Mouse (Mus musculus) limb, embryonic 11.5 days (tissue): Measurements from ENCODE around the gene Dnah11. TPM values are rescaled to one million over a fixed set of nuclear protein-coding genes. Genes with fewer than 3 reads are reported as not detected.

ENCODE experiments used
- ATAC-seq: fragments of 200-750 bp; cut with Nextera tagmentation; 2 replicates; pipeline ENCODE4 v1.8.0; 2017; ENCODE audit warnings: low read depth; ENCODE audit not compliant: insufficient number of reproducible peaks, low FRiP score, low TSS enrichment
- DNase-seq: peaks from one replicate; pipeline ENCODE4 v3.0.0-alpha.2; 2015; ENCODE audit warnings: low spot score
- H3K27ac ChIP-seq: fragments of 300-500 bp; sonication (generic); replicated peaks from 2 replicates; pipeline ENCODE4 v1.5.1; 2014; ENCODE audit warnings: low read depth, mild to moderate bottlenecking, low read length
- H3K27me3 ChIP-seq: fragments of 300-500 bp; sonication (generic); 2 replicates; pipeline ENCODE4 v1.6.1; 2014; ENCODE audit warnings: mild to moderate bottlenecking, low read length, mixed read lengths; ENCODE audit not compliant: control insufficient read depth, insufficient read depth
- H3K36me3 ChIP-seq: fragments of 300-500 bp; sonication (generic); 2 replicates; pipeline ENCODE4 v1.6.1; 2014; ENCODE audit warnings: mild to moderate bottlenecking, low read length, moderate library complexity, mixed read lengths; ENCODE audit not compliant: control insufficient read depth, insufficient read depth
- H3K4me1 ChIP-seq: fragments of 300-500 bp; sonication (generic); 2 replicates; pipeline ENCODE4 v1.6.1; 2014; ENCODE audit warnings: low read length, mixed read lengths; ENCODE audit not compliant: control insufficient read depth, insufficient read depth
- H3K4me2 ChIP-seq: fragments of 300-500 bp; sonication (generic); 2 replicates; pipeline ENCODE4 v1.6.1; 2014; ENCODE audit warnings: low read depth, mild to moderate bottlenecking, moderate library complexity; ENCODE audit not compliant: severe bottlenecking
- H3K4me3 ChIP-seq: fragments of 300-500 bp; sonication (generic); 2 replicates; pipeline ENCODE4 v1.5.1; 2014; ENCODE audit warnings: low read depth, low read length
- H3K9ac ChIP-seq: fragments of 300-500 bp; sonication (generic); 2 replicates; pipeline ENCODE4 v1.6.1; 2014; ENCODE audit warnings: mild to moderate bottlenecking, low read length
- H3K9me3 ChIP-seq: fragments of 300-500 bp; sonication (generic); 2 replicates; pipeline ENCODE4 v1.6.1; 2016; ENCODE audit warnings: low read length; ENCODE audit not compliant: control insufficient read depth
- WGBS: fragments of 180-500 bp; shearing (Covaris S2); extraction: QIAGEN DNeasy Blood & Tissue Kit; methylation state at CpG from one replicate; pipeline ENCODE4 v1.1.7; 2014; 5-methylcytosine and 5-hydroxymethylcytosine counted together
- polyA plus RNA-seq: library from polyadenylated mRNA; unstranded; fragments of >200 nt; fragmentation: Nextera tagmentation; extraction: Ambion mirVana; gene quantifications from 2 replicates; pipeline ENCODE4 v1.2.1, GENCODE M21; 2014

Gene Dnah11
- polyA plus RNA-seq, 1 experiment from 2014 or later: 0.19 TPM

DNA sequence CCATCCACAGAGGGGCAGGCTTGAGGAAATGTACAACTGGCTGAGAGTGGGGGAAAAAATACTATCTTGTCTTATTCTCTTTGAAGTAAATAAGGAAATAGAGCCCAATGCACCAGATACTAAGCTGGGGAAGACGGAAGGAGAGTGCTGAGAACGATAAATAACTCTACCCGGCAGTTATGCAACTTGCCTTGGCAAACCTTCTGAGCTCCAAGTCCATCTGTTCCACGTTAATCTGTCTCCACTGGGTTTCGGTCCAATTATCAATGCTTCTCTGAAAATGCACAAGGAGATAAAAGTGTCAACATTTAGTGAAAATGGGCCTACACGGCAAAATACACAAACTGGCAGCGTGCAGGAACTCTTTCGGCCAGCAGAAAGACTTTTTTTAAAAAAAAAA lies 86.2 kb downstream of the Dnah11 start:
- Histone ChIP-seq H3K9ac (no peak overlapping the region), H3K4me1 (no peaks in the 10 kb centered on the region), H3K9me3 (no peaks in the 10 kb centered on the region), H3K27me3 (no peaks in the 10 kb centered on the region), H3K4me3 (no peak overlapping the region), H3K4me2 (no peak overlapping the region), H3K27ac (no peak overlapping the region), H3K36me3 (no peaks in the 10 kb centered on the region)
- no peak for ATAC-seq
- 55% methylated on average over 8 of the region's 8 CpGs for WGBS
- DNase-seq: no peak

DNA sequence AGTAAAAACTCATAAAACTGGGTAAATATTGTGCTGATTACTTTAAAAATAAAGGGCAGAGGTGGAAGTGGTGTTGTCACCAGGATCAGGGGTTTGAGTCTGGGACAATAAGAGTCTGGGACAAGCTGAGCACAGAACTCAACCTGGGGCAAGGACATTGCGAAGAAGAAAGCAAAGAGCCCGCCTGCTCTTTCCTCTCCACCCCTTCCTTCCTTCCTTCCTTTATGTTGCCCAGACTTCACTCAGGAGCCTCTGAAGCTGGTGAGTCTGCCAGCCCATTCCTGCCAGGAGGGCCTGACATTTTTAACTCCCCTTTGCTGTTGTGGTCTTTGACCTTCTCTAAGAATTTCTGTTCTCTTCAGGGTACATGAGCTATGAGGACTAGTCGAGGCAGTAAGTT lies 86.9 kb downstream of the Dnah11 start:
- Histone ChIP-seq H3K4me3 (no peak overlapping the region), H3K27me3 (no peaks in the 10 kb centered on the region), H3K36me3 (no peaks in the 10 kb centered on the region), H3K9me3 (no peaks in the 10 kb centered on the region), H3K27ac (no peak overlapping the region), H3K4me1 (no peaks in the 10 kb centered on the region), H3K4me2 (no peak overlapping the region), H3K9ac (no peak overlapping the region)
- 92% methylated on average over 3 of the region's 3 CpGs for WGBS
- ATAC-seq: no peak
- no peak for DNase-seq

DNA sequence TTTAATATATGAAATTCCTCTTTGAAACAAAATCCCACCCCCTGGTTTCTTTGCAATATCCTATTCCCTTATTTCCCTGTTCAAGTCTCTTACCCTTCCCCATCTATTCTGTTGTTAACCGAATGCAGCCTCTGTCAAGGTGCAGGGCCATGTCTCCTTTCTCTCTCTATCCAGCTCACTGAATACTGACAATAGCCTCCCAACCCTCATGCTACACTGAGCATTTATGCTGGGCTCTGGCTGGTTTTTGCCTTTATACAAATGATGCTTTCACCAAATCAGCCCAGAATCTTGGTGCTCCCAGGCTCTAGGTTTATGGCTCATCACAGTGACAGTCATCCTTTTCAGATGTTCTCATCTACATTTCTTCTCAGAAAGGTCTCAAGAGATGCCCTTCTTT lies 91.1 kb downstream of the Dnah11 start:
- Histone ChIP-seq H3K9ac (no peak overlapping the region), H3K9me3 (no peaks in the 10 kb centered on the region), H3K4me2 (no peak overlapping the region), H3K4me1 (no peaks in the 10 kb centered on the region), H3K27ac (no peak overlapping the region), H3K4me3 (no peak overlapping the region), H3K36me3 (no peaks in the 10 kb centered on the region), H3K27me3 (no peaks in the 10 kb centered on the region)
- no peak for DNase-seq
- ATAC-seq: no peak
- 89% methylated on average over 1 of the region's 1 CpGs for WGBS

DNA sequence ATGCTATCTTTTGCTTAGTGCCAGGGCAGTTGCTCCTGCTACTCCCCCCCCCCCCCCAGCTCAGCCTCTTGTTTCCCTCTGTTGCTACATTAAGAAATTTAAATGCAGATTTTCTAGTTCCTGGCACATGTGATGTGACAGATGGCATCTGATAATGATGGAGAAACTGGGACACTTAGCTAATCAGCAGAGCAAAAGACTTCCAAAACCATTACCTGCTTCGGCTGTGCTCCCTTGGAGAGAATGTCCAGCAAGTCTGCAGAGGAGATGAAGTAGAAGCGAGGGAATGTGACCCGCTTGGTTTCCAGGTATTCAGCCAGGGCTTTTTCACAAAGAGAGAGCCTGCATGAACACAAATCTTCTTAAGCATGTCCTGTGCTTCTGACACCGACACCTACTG lies 94.3 kb downstream of the Dnah11 start:
- Histone ChIP-seq H3K4me1 (no peaks in the 10 kb centered on the region), H3K36me3 (no peaks in the 10 kb centered on the region), H3K9me3 (no peaks in the 10 kb centered on the region), H3K9ac (no peak overlapping the region), H3K27me3 (no peaks in the 10 kb centered on the region), H3K4me2 (no peak overlapping the region), H3K4me3 (no peak overlapping the region), H3K27ac (no peak overlapping the region)
- WGBS: 85% methylated on average over 4 of the region's 4 CpGs
- ATAC-seq: no peak
- no peak for DNase-seq

DNA sequence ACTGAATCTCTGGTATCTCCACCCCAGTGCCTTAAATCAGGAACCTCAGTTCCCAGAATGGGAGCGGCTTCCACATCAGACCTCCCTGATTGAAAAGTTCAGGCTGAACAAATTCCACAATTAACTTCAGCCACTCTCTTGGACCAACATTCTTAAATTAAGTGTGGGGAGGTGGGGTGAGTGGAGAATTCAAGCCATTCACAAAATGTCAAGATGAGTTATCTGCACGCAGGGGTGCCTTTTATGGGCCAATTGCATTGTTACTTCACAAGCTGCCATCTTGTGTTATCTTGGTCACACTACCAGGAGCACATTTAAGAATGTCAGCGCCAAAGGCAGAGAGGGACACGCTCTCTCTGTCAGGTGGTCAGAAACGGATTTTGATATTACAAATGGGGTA lies 99.1 kb downstream of the Dnah11 start:
- Histone ChIP-seq H3K4me2 (no peak overlapping the region), H3K4me1 (no peaks in the 10 kb centered on the region), H3K27me3 (no peaks in the 10 kb centered on the region), H3K9me3 (no peaks in the 10 kb centered on the region), H3K4me3 (no peak overlapping the region), H3K27ac (no peak overlapping the region), H3K9ac (no peak overlapping the region), H3K36me3 (no peaks in the 10 kb centered on the region)
- DNase-seq (no peak), ATAC-seq (no peak)
- WGBS: 74% methylated on average over 5 of the region's 5 CpGs

DNA sequence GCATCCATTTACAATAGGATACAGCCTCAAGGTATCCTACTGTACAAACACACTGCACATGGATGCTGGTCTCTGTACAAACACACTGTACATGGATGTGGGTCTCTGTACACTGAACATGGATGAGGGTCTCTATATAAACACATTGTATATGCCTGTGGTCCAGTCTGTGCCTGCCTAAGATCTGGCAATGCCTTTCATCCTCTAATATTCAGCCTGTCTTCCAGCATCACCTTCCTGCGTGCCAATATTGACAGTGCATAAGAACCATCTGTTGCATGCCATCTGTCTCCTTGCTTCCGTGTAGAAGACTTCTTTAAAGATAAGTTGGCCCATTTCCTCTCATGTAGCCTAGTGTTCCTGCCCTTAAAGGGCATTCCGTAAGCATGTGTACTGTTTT lies 100.6 kb downstream of the Dnah11 start:
- no peak overlapping the region for H3K4me2 ChIP-seq
- WGBS: 74% methylated on average over 3 of the region's 3 CpGs
- ATAC-seq (no peak), DNase-seq (no peak)
- no peak overlapping the region for H3K27ac ChIP-seq
- no peak overlapping the region for H3K9ac ChIP-seq
- H3K27me3 ChIP-seq: no peaks in the 10 kb centered on the region
- H3K4me3 ChIP-seq: no peak overlapping the region
- no peaks in the 10 kb centered on the region for H3K36me3 ChIP-seq
- no peaks in the 10 kb centered on the region for H3K9me3 ChIP-seq
- no peaks in the 10 kb centered on the region for H3K4me1 ChIP-seq

DNA sequence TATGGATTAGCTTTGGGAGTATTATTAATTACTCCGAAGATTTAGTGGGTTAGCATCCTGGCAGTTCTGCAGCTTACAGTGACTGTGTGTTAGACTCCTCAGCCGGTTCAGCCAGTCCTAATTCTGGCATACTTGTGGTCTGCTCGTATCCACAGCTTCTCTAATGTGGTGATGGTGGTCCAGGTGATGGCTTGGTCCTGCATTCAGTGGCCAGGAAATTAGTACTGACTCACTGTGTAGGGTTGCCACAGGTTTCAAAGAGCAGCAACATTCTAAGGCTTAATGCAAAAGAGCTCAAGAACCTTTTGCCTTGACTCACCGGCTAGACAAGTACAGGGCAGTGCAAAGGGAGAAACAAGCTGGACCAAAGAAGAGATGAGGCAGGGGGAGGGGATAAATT lies 103.9 kb downstream of the Dnah11 start:
- ATAC-seq: no peak
- H3K4me1 ChIP-seq: no peaks in the 10 kb centered on the region
- DNase-seq: no peak
- no peaks in the 10 kb centered on the region for H3K36me3 ChIP-seq
- H3K9ac ChIP-seq: no peak overlapping the region
- no peaks in the 10 kb centered on the region for H3K9me3 ChIP-seq
- H3K4me3 ChIP-seq: no peak overlapping the region
- no peaks in the 10 kb centered on the region for H3K27me3 ChIP-seq
- no peak overlapping the region for H3K27ac ChIP-seq
- 88% methylated on average over 4 of the region's 4 CpGs for WGBS
- no peak overlapping the region for H3K4me2 ChIP-seq

DNA sequence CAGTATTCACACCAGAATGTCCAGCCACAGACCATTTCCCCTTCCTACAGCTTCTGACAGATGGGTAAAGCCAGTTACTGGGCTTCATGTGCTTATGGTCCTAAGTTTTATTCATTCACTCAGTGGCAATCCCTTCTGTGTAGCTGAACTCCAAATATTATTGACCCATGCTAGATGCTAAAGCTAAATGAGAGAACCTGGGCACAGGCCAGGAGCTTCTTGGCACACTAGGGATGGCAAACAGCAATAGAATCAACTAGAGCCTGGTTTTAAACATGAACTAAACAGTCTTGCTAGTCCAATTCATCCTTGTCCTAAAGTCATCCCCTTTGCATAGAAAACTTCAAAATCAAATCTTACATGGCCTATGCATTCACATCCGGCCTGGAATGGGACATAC lies 113.6 kb downstream of the Dnah11 start:
- Histone ChIP-seq H3K27me3 (no peaks in the 10 kb centered on the region), H3K9me3 (no peaks in the 10 kb centered on the region), H3K9ac (no peak overlapping the region), H3K4me3 (no peak overlapping the region), H3K27ac (no peak overlapping the region), H3K4me1 (no peaks in the 10 kb centered on the region), H3K4me2 (no peak overlapping the region), H3K36me3 (no peaks in the 10 kb centered on the region)
- 76% methylated on average over 1 of the region's 1 CpGs for WGBS
- ATAC-seq (no peak), DNase-seq (no peak)

DNA sequence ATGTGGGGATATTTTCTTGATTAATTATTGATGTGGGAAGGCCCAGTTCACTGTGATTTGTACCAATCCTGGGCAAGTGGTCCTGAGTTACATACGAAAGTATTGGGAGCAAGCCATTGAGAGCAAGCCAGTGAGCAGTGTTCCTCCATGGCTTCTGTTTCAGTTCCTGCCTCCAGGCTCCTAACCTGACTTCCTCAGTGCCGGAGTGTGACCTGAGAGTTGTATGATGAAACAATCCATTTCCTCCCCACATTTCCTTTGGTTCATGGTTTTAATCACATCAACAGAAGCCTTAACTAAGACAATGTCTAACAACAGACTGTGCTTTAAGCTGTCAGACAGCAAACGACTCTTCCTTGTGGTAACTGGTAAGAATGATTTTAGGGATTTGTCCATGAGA lies 114.0 kb downstream of the Dnah11 start:
- no peaks in the 10 kb centered on the region for H3K4me1 ChIP-seq
- no peaks in the 10 kb centered on the region for H3K27me3 ChIP-seq
- DNase-seq: no peak
- no peak overlapping the region for H3K27ac ChIP-seq
- no peak overlapping the region for H3K4me2 ChIP-seq
- H3K36me3 ChIP-seq: no peaks in the 10 kb centered on the region
- no peak for ATAC-seq
- WGBS: 83% methylated on average over 3 of the region's 3 CpGs
- H3K9me3 ChIP-seq: no peaks in the 10 kb centered on the region
- H3K4me3 ChIP-seq: no peak overlapping the region
- H3K9ac ChIP-seq: no peak overlapping the region
